Mouse (Mus musculus) stomach, embryonic 14.5 days (tissue): ENCODE measurements at regions not wholly inside any gene's neighbourhood (a gene's known extent, or its start where the extent isn't known, plus 50 kb on each side); places are given as distances from the start of the nearest gene placed in this dataset.

Source experiments
- ATAC-seq: fragments of 200-750 bp; cut with Nextera tagmentation; 2 replicates; pipeline ENCODE4 v1.8.0; 2017; ENCODE audit warnings: low read depth, moderate TSS enrichment; ENCODE audit not compliant: insufficient number of reproducible peaks, insufficient read depth, low FRiP score
- H3K27ac ChIP-seq: fragments of 300-500 bp; sonication (generic); 2 replicates; pipeline ENCODE4 v1.5.1; 2014; ENCODE audit warnings: mild to moderate bottlenecking, low read length, moderate library complexity, mixed read lengths
- H3K27me3 ChIP-seq: fragments of 300-500 bp; sonication (generic); 2 replicates; pipeline ENCODE4 v1.6.1; 2014; ENCODE audit warnings: low read length, control low read depth, mixed read lengths; ENCODE audit not compliant: control insufficient read depth, insufficient read depth
- H3K36me3 ChIP-seq: fragments of 300-500 bp; sonication (generic); 2 replicates; pipeline ENCODE4 v1.6.1; 2014; ENCODE audit warnings: mild to moderate bottlenecking, control low read depth, low read length, moderate library complexity, mixed read lengths; ENCODE audit not compliant: control insufficient read depth, insufficient read depth
- H3K4me1 ChIP-seq: fragments of 300-500 bp; sonication (generic); 2 replicates; pipeline ENCODE4 v1.6.1; 2014; ENCODE audit warnings: low read length, control low read depth, mixed read lengths; ENCODE audit not compliant: control insufficient read depth, insufficient read depth
- H3K4me2 ChIP-seq: fragments of 300-500 bp; sonication (generic); replicated peaks from 2 replicates; pipeline ENCODE4 v1.6.1; 2014; ENCODE audit warnings: low read depth, low read length, control low read depth
- H3K4me3 ChIP-seq: fragments of 300-500 bp; sonication (generic); 2 replicates; pipeline ENCODE4 v1.5.1; 2014; ENCODE audit warnings: low read depth, low read length, control low read depth
- H3K9ac ChIP-seq: fragments of 300-500 bp; sonication (generic); replicated peaks from 2 replicates; pipeline ENCODE4 v1.6.1; 2014; ENCODE audit warnings: low read depth, mild to moderate bottlenecking, control low read depth, low read length, moderate library complexity, mixed read lengths
- H3K9me3 ChIP-seq: fragments of 300-500 bp; sonication (generic); 2 replicates; pipeline ENCODE4 v1.6.1; 2016; ENCODE audit warnings: low read depth, low read length, control low read depth; ENCODE audit not compliant: control insufficient read depth
- WGBS: fragments of 180-500 bp; shearing (Covaris S2); extraction: QIAGEN DNeasy Blood & Tissue Kit; methylation state at CpG from one replicate; pipeline ENCODE4 v1.1.7; 2014; 5-methylcytosine and 5-hydroxymethylcytosine counted together

GRCm38 (mm10) chr5:53408235-53408634, 57.7 kb upstream of the Rbpj start:
- no peak for ATAC-seq
- no peak overlapping the region for H3K9ac ChIP-seq
- no peaks in the 10 kb centered on the region for H3K27me3 ChIP-seq
- H3K4me2 ChIP-seq = no peak overlapping the region
- no peaks in the 10 kb centered on the region for H3K9me3 ChIP-seq
- no peak overlapping the region for H3K4me3 ChIP-seq
- 82% methylated on average over 2 of the region's 2 CpGs for WGBS
- H3K36me3 ChIP-seq = no peaks in the 10 kb centered on the region
- no peaks in the 10 kb centered on the region for H3K4me1 ChIP-seq
- H3K27ac ChIP-seq = no peak overlapping the region

GRCm38 (mm10) chr5:53409740-53410139, 56.2 kb upstream of the Rbpj start:
- no peak overlapping the region for H3K4me2 ChIP-seq
- WGBS = 78% methylated on average over 3 of the region's 3 CpGs

GRCm38 (mm10) chr5:53412391-53413075, 53.4 kb upstream of the Rbpj start:
- Histone ChIP-seq H3K36me3 (no peaks in the 10 kb centered on the region), H3K9ac (no peak overlapping the region), H3K9me3 (no peaks in the 10 kb centered on the region), H3K4me1 (no peaks in the 10 kb centered on the region), H3K27ac (no peak overlapping the region), H3K27me3 (no peaks in the 10 kb centered on the region), H3K4me2 (no peak overlapping the region), H3K4me3 (no peak overlapping the region)
- 56% methylated on average over 7 of the region's 7 CpGs for whole genome bisulfite sequencing
- ATAC-seq = peak; percentile 58; the same call in 1 of the 2 replicates

More at GRCm38 (mm10) chr5:53409740-53410139, 56.2 kb upstream of the Rbpj start:
- Histone ChIP-seq H3K27me3 (no peaks in the 10 kb centered on the region), H3K4me1 (no peaks in the 10 kb centered on the region), H3K9ac (no peak overlapping the region), H3K4me3 (no peak overlapping the region), H3K36me3 (no peaks in the 10 kb centered on the region), H3K27ac (no peak overlapping the region), H3K9me3 (no peaks in the 10 kb centered on the region)
- no peak for ATAC-seq

GRCm38 (mm10) chr5:53413677-53414076, 52.3 kb upstream of the Rbpj start:
- Histone ChIP-seq H3K4me2 (no peak overlapping the region), H3K27me3 (no peaks in the 10 kb centered on the region), H3K9me3 (no peaks in the 10 kb centered on the region), H3K4me3 (no peak overlapping the region), H3K36me3 (no peaks in the 10 kb centered on the region), H3K27ac (no peak overlapping the region), H3K9ac (no peak overlapping the region), H3K4me1 (no peaks in the 10 kb centered on the region)
- no peak for ATAC-seq
- 86% methylated on average over 3 of the region's 3 CpGs for WGBS

- H3K27ac ChIP-seq = no peak overlapping the region
- 88% methylated on average over 2 of the region's 2 CpGs for WGBS
- no peaks in the 10 kb centered on the region for H3K9me3 ChIP-seq
These were observed 50.5 kb upstream of the Rbpj start for GRCm38 (mm10) chr5:53415472-53415871.

More at GRCm38 (mm10) chr5:53415472-53415871, 50.5 kb upstream of the Rbpj start:
- no peak for ATAC-seq
- Histone ChIP-seq H3K4me1 (no peaks in the 10 kb centered on the region), H3K27me3 (no peaks in the 10 kb centered on the region), H3K4me3 (no peak overlapping the region), H3K9ac (no peak overlapping the region), H3K36me3 (no peaks in the 10 kb centered on the region), H3K4me2 (no peak overlapping the region)
